In genomic region chr12:86700927-86701310, GRCm38 (mm10) we compare ENCODE assay signal across 21 mouse cellular contexts. TPM values are rescaled to one million over a fixed set of nuclear protein-coding genes. Genes with fewer than 3 reads are reported as not detected.
A peak's percentile ranks its signal among the peaks of the same experiment; 100 is the strongest.
DNase-seq lines count a peak whose midpoint lies in the region; ATAC-seq and TF ChIP-seq lines count a peak whose summit lies in the region.
"Had no signal": no experiment of that assay in that cellular context is flagged by ENCODE, and none has a peak within 500 bp of the region (broad histone marks: within the 10 kb centered on the region; RNA-seq: fewer than 3 reads in every experiment).

No protein-coding gene starts in this region.

- peaks cover 5% of the 10 kb centered on the region; the same call in 1 of the 2 replicates for H3K4me1 ChIP-seq in kidney, embryonic 16.5 days (ENCODE audit: insufficient read depth, low read length)
- H3K4me1 ChIP-seq in embryonic facial prominence, embryonic 11.5 days (ENCODE audit: control insufficient read depth, insufficient read depth, low read length) = peaks cover 2% of the 10 kb centered on the region
- peaks cover 22% of the 10 kb centered on the region for H3K4me1 ChIP-seq in forebrain, embryonic 15.5 days
- H3K4me1 ChIP-seq in hindbrain, postnatal 0 days (ENCODE audit: insufficient read depth, low read length) = 0 out of 2 replicates have a peak, but pooled peaks cover 8% of the 10 kb centered on the region
- peaks cover 7% of the 10 kb centered on the region; the same call in 1 of the 2 replicates for H3K4me1 ChIP-seq in liver, embryonic 12.5 days

- no peak overlapping the region for H3K9ac ChIP-seq in kidney, embryonic 16.5 days (replicated peaks; ENCODE audit: low read length)
- H3K9ac ChIP-seq in embryonic facial prominence, embryonic 11.5 days (replicated peaks; ENCODE audit: low read length) = no peak overlapping the region
- no peak overlapping the region for H3K9ac ChIP-seq in forebrain, embryonic 15.5 days (replicated peaks)
- no peak overlapping the region for H3K9ac ChIP-seq in hindbrain, postnatal 0 days (replicated peaks; ENCODE audit: low read length)
- no peak overlapping the region for H3K9ac ChIP-seq in liver, embryonic 12.5 days
- H3K9ac ChIP-seq: lung, embryonic 15.5 days had no signal

- ATAC-seq in kidney, embryonic 16.5 days (ENCODE audit: low FRiP score, low TSS enrichment) = 0 out of 2 replicates have a peak, but pooled peaks have one; percentile 36
- no peak for ATAC-seq in embryonic facial prominence, embryonic 11.5 days (replicated peaks; ENCODE audit: insufficient number of reproducible peaks, low FRiP score, low TSS enrichment, low read depth)
- no peak for ATAC-seq in forebrain, embryonic 15.5 days (replicated peaks)
- ATAC-seq in hindbrain, postnatal 0 days = no peak
- no peak for ATAC-seq in liver, embryonic 12.5 days

- H3K27ac ChIP-seq in kidney, embryonic 16.5 days (ENCODE audit: low read length) = no peak overlapping the region
- H3K27ac ChIP-seq in embryonic facial prominence, embryonic 11.5 days (replicated peaks; ENCODE audit: low read depth, low read length) = peak overlapping the region; percentile 72; the same call in 1 of the 2 replicates
- peak overlapping the region; percentile 92 for H3K27ac ChIP-seq in forebrain, embryonic 15.5 days (replicated peaks)
- peak overlapping the region; percentile 75 for H3K27ac ChIP-seq in hindbrain, postnatal 0 days
- no peak overlapping the region for H3K27ac ChIP-seq in liver, embryonic 12.5 days
- H3K27ac ChIP-seq: lung, embryonic 15.5 days had no signal

- H3K9me3 ChIP-seq in kidney, embryonic 16.5 days (ENCODE audit: low read length) = no peaks in the 10 kb centered on the region
- no peaks in the 10 kb centered on the region for H3K9me3 ChIP-seq in embryonic facial prominence, embryonic 11.5 days (replicated peaks; ENCODE audit: control insufficient read depth, low read length)
- no peaks in the 10 kb centered on the region for H3K9me3 ChIP-seq in forebrain, embryonic 15.5 days
- no peaks in the 10 kb centered on the region for H3K9me3 ChIP-seq in hindbrain, postnatal 0 days (ENCODE audit: low read length)
- no peaks in the 10 kb centered on the region for H3K9me3 ChIP-seq in liver, embryonic 12.5 days (replicated peaks)
- H3K9me3 ChIP-seq: G1E; lung, embryonic 15.5 days; megakaryocyte, embryonic 14.5 days had no signal

- no peak for TF ChIP-seq CTCF in hindbrain, postnatal 0 days (IDR thresholded peaks at IDR 0.05; ENCODE audit: low read depth)

- no peak for DNase-seq in kidney, postnatal 10 days
- no peak for DNase-seq in embryonic facial prominence, embryonic 11.5 days (ENCODE audit: low spot score)
- no peak for DNase-seq in hindbrain, postnatal 0 days (ENCODE audit: low spot score)
- DNase-seq in retina, postnatal 1 day = no peak
- DNase-seq in B cell, adult 2 months = no peak
- DNase-seq: adrenal gland, postnatal 14 days; gastrocnemius, postnatal 36 days; kidney, adult 8-10 months; liver; right cerebral cortex, postnatal 25 days had no signal

- 74% methylated on average over 4 of the region's 4 CpGs for WGBS in kidney, embryonic 16.5 days
- WGBS in embryonic facial prominence, embryonic 11.5 days = 58% methylated on average over 4 of the region's 4 CpGs
- WGBS in forebrain, embryonic 15.5 days = 65% methylated on average over 4 of the region's 4 CpGs
- WGBS in hindbrain, postnatal 0 days = 71% methylated on average over 4 of the region's 4 CpGs
- 65% methylated on average over 4 of the region's 4 CpGs for WGBS in liver, embryonic 12.5 days (ENCODE audit: insufficient replicate concordance)

- H3K36me3 ChIP-seq in kidney, embryonic 16.5 days (ENCODE audit: insufficient read depth, low read length) = no peaks in the 10 kb centered on the region
- H3K36me3 ChIP-seq in embryonic facial prominence, embryonic 11.5 days (replicated peaks; ENCODE audit: control insufficient read depth, insufficient read depth, low read depth, low read length) = no peaks in the 10 kb centered on the region
- peaks cover 20% of the 10 kb centered on the region for H3K36me3 ChIP-seq in forebrain, embryonic 15.5 days
- H3K36me3 ChIP-seq in hindbrain, postnatal 0 days (ENCODE audit: insufficient read depth, low read length) = peaks cover 11% of the 10 kb centered on the region; the same call in 1 of the 2 replicates
- no peaks in the 10 kb centered on the region for H3K36me3 ChIP-seq in liver, embryonic 12.5 days
- H3K36me3 ChIP-seq: lung, embryonic 15.5 days had no signal

- no peak overlapping the region for H3K4me2 ChIP-seq in kidney, embryonic 16.5 days (replicated peaks; ENCODE audit: low read depth, low read length)
- H3K4me2 ChIP-seq in embryonic facial prominence, embryonic 11.5 days (ENCODE audit: low read depth, low read length) = no peak overlapping the region
- no peak overlapping the region for H3K4me2 ChIP-seq in forebrain, embryonic 15.5 days (replicated peaks)
- no peak overlapping the region for H3K4me2 ChIP-seq in hindbrain, postnatal 0 days (ENCODE audit: low read depth, low read length)
- no peak overlapping the region for H3K4me2 ChIP-seq in liver, embryonic 12.5 days
- H3K4me2 ChIP-seq: heart, embryonic 12.5 days; lung, embryonic 15.5 days had no signal

- H3K27me3 ChIP-seq in kidney, embryonic 16.5 days (ENCODE audit: insufficient read depth, low read length) = no peaks in the 10 kb centered on the region
- no peaks in the 10 kb centered on the region for H3K27me3 ChIP-seq in embryonic facial prominence, embryonic 11.5 days (ENCODE audit: control insufficient read depth, insufficient read depth, low read length)
- H3K27me3 ChIP-seq in forebrain, embryonic 15.5 days = no peaks in the 10 kb centered on the region
- no peaks in the 10 kb centered on the region for H3K27me3 ChIP-seq in hindbrain, postnatal 0 days (ENCODE audit: insufficient read depth, low read length)
- no peaks in the 10 kb centered on the region for H3K27me3 ChIP-seq in liver, embryonic 12.5 days (replicated peaks)
- H3K27me3 ChIP-seq: heart, embryonic 12.5 days; lung, embryonic 15.5 days; megakaryocyte, embryonic 14.5 days had no signal

- no peak overlapping the region for H3K4me3 ChIP-seq in kidney, embryonic 16.5 days (ENCODE audit: low read length)
- H3K4me3 ChIP-seq in embryonic facial prominence, embryonic 11.5 days (ENCODE audit: low read depth, low read length) = no peak overlapping the region
- no peak overlapping the region for H3K4me3 ChIP-seq in forebrain, embryonic 15.5 days
- H3K4me3 ChIP-seq in hindbrain, postnatal 0 days (ENCODE audit: low read length) = no peak overlapping the region
- H3K4me3 ChIP-seq in liver, embryonic 12.5 days = no peak overlapping the region
- H3K4me3 ChIP-seq: heart, embryonic 12.5 days; lung, embryonic 15.5 days; megakaryocyte, embryonic 14.5 days had no signal

RNA-seq across cellular contexts. Expression of gene Vash1, which starts 22.4 kb away (rescaled TPM):
- 8.1 and 9.3 TPM in 2 replicates for polyA plus RNA-seq in kidney, embryonic 16.5 days (2015; fragmentation: Nextera tagmentation; extraction: Ambion mirVana)
- polyA plus RNA-seq in embryonic facial prominence, embryonic 11.5 days (2014; fragmentation: Nextera tagmentation; extraction: Ambion mirVana) = 10.4 and 12.3 TPM in 2 replicates
- 42.8 and 50.9 TPM in 2 replicates for polyA plus RNA-seq in forebrain, embryonic 15.5 days (2015; fragmentation: Nextera tagmentation; extraction: Ambion mirVana)
- total RNA-seq in hindbrain, postnatal 0 days (2014; rRNA removed) = 109 and 114 TPM in 2 replicates
- polyA plus RNA-seq in hindbrain, postnatal 0 days (2015; fragmentation: Nextera tagmentation; extraction: Ambion mirVana) = 25.0 and 26.5 TPM in 2 replicates
- 2.3 and 2.7 TPM in 2 replicates for polyA plus RNA-seq in liver, embryonic 12.5 days (2016; fragmentation: Nextera tagmentation; extraction: Ambion mirVana)
- total RNA-seq: G1E; neutrophil, adult 5-6 weeks had no signal
- polyA plus RNA-seq: G1E had no signal

RNA-seq across cellular contexts. Expression of gene Angel1, which starts 25.3 kb away (rescaled TPM):
- 11.7 and 11.9 TPM in 2 replicates for polyA plus RNA-seq in kidney, embryonic 16.5 days (2015; fragmentation: Nextera tagmentation; extraction: Ambion mirVana)
- 10.9 and 12.6 TPM in 2 replicates for polyA plus RNA-seq in embryonic facial prominence, embryonic 11.5 days (2014; fragmentation: Nextera tagmentation; extraction: Ambion mirVana)
- 10.6 and 10.7 TPM in 2 replicates for polyA plus RNA-seq in forebrain, embryonic 15.5 days (2015; fragmentation: Nextera tagmentation; extraction: Ambion mirVana)
- 5.8 and 10.0 TPM in 2 replicates for total RNA-seq in hindbrain, postnatal 0 days (2014; rRNA removed)
- 9.1 and 9.3 TPM in 2 replicates for polyA plus RNA-seq in hindbrain, postnatal 0 days (2015; fragmentation: Nextera tagmentation; extraction: Ambion mirVana)
- polyA plus RNA-seq in liver, embryonic 12.5 days (2016; fragmentation: Nextera tagmentation; extraction: Ambion mirVana) = 2.3 and 2.8 TPM in 2 replicates

RNA-seq across cellular contexts. Expression of gene Lrrc74a, which starts 33.2 kb away (rescaled TPM):
- polyA plus RNA-seq in kidney, embryonic 16.5 days (2015; fragmentation: Nextera tagmentation; extraction: Ambion mirVana) = not detected in 2 replicates
- not detected in 2 replicates for polyA plus RNA-seq in embryonic facial prominence, embryonic 11.5 days (2014; fragmentation: Nextera tagmentation; extraction: Ambion mirVana)
- not detected in 2 replicates for polyA plus RNA-seq in forebrain, embryonic 15.5 days (2015; fragmentation: Nextera tagmentation; extraction: Ambion mirVana)
- total RNA-seq in hindbrain, postnatal 0 days (2014; rRNA removed) = not detected in 2 replicates
- not detected in 2 replicates for polyA plus RNA-seq in hindbrain, postnatal 0 days (2015; fragmentation: Nextera tagmentation; extraction: Ambion mirVana)
- not detected in 2 replicates for polyA plus RNA-seq in liver, embryonic 12.5 days (2016; fragmentation: Nextera tagmentation; extraction: Ambion mirVana)
- total RNA-seq: adrenal gland, postnatal 14 days; gastrocnemius, postnatal 36 days; layer of hippocampus, adult 8-10 months; left cerebral cortex, postnatal 10 days; neutrophil, adult 5-6 weeks had no signal
- polyA plus RNA-seq: G1E; heart, embryonic 12.5 days; lung, embryonic 15.5 days; stomach, embryonic 14.5 days had no signal

Comparison
In these comparisons a context has a peak if more than half of its experiments do, and no peak if none do; other contexts are left out.
1. H3K27ac ChIP-seq: peak in embryonic facial prominence, embryonic 11.5 days (single experiment), forebrain, embryonic 15.5 days (single experiment) and hindbrain, postnatal 0 days (single experiment); none in kidney, embryonic 16.5 days (single experiment) and liver, embryonic 12.5 days (single experiment).